Comparison of ENCODE assay signal across 10 mouse cellular contexts in the genomic region with DNA sequence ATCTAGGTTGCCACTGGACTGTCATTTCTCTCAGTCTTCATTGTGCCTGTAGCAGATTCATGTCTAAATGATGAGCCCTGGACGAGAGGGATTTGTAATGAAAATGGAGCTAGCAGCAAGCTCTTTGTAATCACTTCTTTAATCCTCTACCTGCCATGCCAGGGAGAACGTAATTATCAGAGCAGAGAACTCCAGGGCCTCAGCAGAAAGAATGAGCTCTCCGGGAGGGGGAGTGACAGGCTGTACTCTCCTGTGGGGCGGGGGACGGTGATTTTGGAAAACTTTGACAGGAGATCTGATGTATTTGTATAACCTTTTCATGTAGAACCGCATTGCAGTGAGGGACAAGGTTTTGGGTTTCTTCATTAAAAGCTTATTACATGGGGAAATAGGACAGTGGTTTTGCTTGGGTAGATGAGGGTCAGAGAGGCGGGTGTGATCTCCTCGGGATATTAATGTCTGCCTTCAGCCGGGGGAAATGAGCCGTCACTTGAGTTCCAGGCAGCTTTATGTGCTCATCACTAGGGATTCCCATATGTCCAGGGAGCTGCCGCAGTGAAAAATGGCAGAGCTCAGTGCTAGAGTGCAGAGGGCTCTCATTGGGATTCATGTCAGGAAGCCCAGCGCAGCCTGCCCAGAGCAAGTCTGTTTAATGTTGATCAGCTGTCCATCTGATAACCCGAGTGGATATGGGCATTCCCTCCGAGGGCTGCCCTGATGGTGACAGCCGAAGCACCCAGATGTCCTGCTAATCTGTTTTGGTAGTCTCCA.
DNase-seq lines count a peak whose midpoint lies in the region; ATAC-seq and TF ChIP-seq lines count a peak whose summit lies in the region.
"Had no signal": no experiment of that assay in that cellular context is flagged by ENCODE, and none has a peak within 500 bp of the region (broad histone marks: within the 10 kb centered on the region; RNA-seq: fewer than 3 reads in every experiment).

No protein-coding gene starts in this region.

- H3K4me2 ChIP-seq in intestine, embryonic 14.5 days (ENCODE audit: low read length): no peak overlapping the region
- no peak overlapping the region for H3K4me2 ChIP-seq in intestine, postnatal 0 days (replicated peaks; ENCODE audit: low read depth)
- H3K4me2 ChIP-seq in forebrain, postnatal 0 days (ENCODE audit: low read depth): no peak overlapping the region
- peak overlapping the region; percentile 12; the same call in 1 of the 2 replicates for H3K4me2 ChIP-seq in midbrain, postnatal 0 days (ENCODE audit: low read depth, low read length, poor library complexity, severe bottlenecking)
- no peak overlapping the region for H3K4me2 ChIP-seq in intestine, embryonic 16.5 days (ENCODE audit: low read depth, low read length)

- TF ChIP-seq CTCF in intestine, postnatal 0 days (IDR thresholded peaks at IDR 0.05; ENCODE audit: low read depth): no peak
- no peak for TF ChIP-seq CTCF in forebrain, postnatal 0 days (IDR thresholded peaks at IDR 0.05; ENCODE audit: low read depth)
- no peak for TF ChIP-seq CTCF in midbrain, postnatal 0 days (IDR thresholded peaks at IDR 0.05)

- 25% methylated on average over 15 of the region's 15 CpGs for WGBS in intestine, embryonic 14.5 days
- WGBS in intestine, postnatal 0 days: 54% methylated on average over 15 of the region's 15 CpGs
- WGBS in forebrain, postnatal 0 days: 19% methylated on average over 15 of the region's 15 CpGs
- 14% methylated on average over 15 of the region's 15 CpGs for WGBS in midbrain, postnatal 0 days
- 37% methylated on average over 15 of the region's 15 CpGs for WGBS in intestine, embryonic 16.5 days

- no peaks in the 10 kb centered on the region for H3K9me3 ChIP-seq in intestine, embryonic 14.5 days (ENCODE audit: control insufficient read depth, low read length)
- no peaks in the 10 kb centered on the region for H3K9me3 ChIP-seq in intestine, postnatal 0 days (ENCODE audit: control insufficient read depth)
- H3K9me3 ChIP-seq in forebrain, postnatal 0 days (ENCODE audit: low read length): no peaks in the 10 kb centered on the region
- no peaks in the 10 kb centered on the region for H3K9me3 ChIP-seq in midbrain, postnatal 0 days (ENCODE audit: low read length)
- H3K9me3 ChIP-seq in intestine, embryonic 16.5 days (ENCODE audit: control insufficient read depth, low read length): no peaks in the 10 kb centered on the region

- H3K4me1 ChIP-seq in intestine, embryonic 14.5 days (replicated peaks; ENCODE audit: control insufficient read depth, insufficient read depth, low read length): peaks cover 5% of the 10 kb centered on the region
- H3K4me1 ChIP-seq in intestine, postnatal 0 days (replicated peaks; ENCODE audit: control insufficient read depth, insufficient read depth, low read length): no peaks in the 10 kb centered on the region
- peaks cover 7% of the 10 kb centered on the region; the same call in 1 of the 2 replicates for H3K4me1 ChIP-seq in forebrain, postnatal 0 days (ENCODE audit: insufficient read depth)
- H3K4me1 ChIP-seq in midbrain, postnatal 0 days (ENCODE audit: insufficient read depth, low read length): peaks cover 9% of the 10 kb centered on the region; the same call in 1 of the 2 replicates
- H3K4me1 ChIP-seq in intestine, embryonic 16.5 days (ENCODE audit: control insufficient read depth, insufficient read depth, low read length): peaks cover 6% of the 10 kb centered on the region; the same call in 1 of the 2 replicates

- H3K4me3 ChIP-seq in intestine, embryonic 14.5 days (ENCODE audit: low read depth, low read length): no peak overlapping the region
- H3K4me3 ChIP-seq in intestine, postnatal 0 days (ENCODE audit: low read depth, low read length): no peak overlapping the region
- H3K4me3 ChIP-seq in forebrain, postnatal 0 days (ENCODE audit: low read depth, low read length): no peak overlapping the region
- H3K4me3 ChIP-seq in midbrain, postnatal 0 days (ENCODE audit: low read depth, low read length): no peak overlapping the region
- H3K4me3 ChIP-seq in intestine, embryonic 16.5 days (ENCODE audit: low read length): no peak overlapping the region

- no peaks in the 10 kb centered on the region for H3K36me3 ChIP-seq in intestine, embryonic 14.5 days (ENCODE audit: control insufficient read depth, insufficient read depth, low read length)
- no peaks in the 10 kb centered on the region for H3K36me3 ChIP-seq in intestine, postnatal 0 days (ENCODE audit: control insufficient read depth, insufficient read depth)
- H3K36me3 ChIP-seq in forebrain, postnatal 0 days (ENCODE audit: insufficient read depth): no peaks in the 10 kb centered on the region
- H3K36me3 ChIP-seq in midbrain, postnatal 0 days (ENCODE audit: insufficient read depth, low read length): no peaks in the 10 kb centered on the region
- no peaks in the 10 kb centered on the region for H3K36me3 ChIP-seq in intestine, embryonic 16.5 days (ENCODE audit: control insufficient read depth, insufficient read depth, low read length)

- H3K27me3 ChIP-seq in intestine, embryonic 14.5 days (replicated peaks; ENCODE audit: control insufficient read depth, insufficient read depth, low read length): no peaks in the 10 kb centered on the region
- no peaks in the 10 kb centered on the region for H3K27me3 ChIP-seq in intestine, postnatal 0 days (replicated peaks; ENCODE audit: control insufficient read depth, insufficient read depth, low read length)
- H3K27me3 ChIP-seq in forebrain, postnatal 0 days (ENCODE audit: insufficient read depth, low read length): no peaks in the 10 kb centered on the region
- no peaks in the 10 kb centered on the region for H3K27me3 ChIP-seq in midbrain, postnatal 0 days (ENCODE audit: insufficient read depth, low read length)
- no peaks in the 10 kb centered on the region for H3K27me3 ChIP-seq in intestine, embryonic 16.5 days (replicated peaks; ENCODE audit: control insufficient read depth, insufficient read depth, low read length)

- DNase-seq in intestine, embryonic 14.5 days (ENCODE audit: low spot score): peak; percentile 50
- DNase-seq in embryo, embryonic 10.5 days (ENCODE audit: low spot score): peak; percentile 54
- DNase-seq in forebrain, postnatal 0 days: no peak
- peak; percentile 69 for DNase-seq in midbrain, postnatal 0 days (ENCODE audit: low spot score)
- DNase-seq in adrenal gland, postnatal 10 days: no peak
- no peak for DNase-seq in left cerebral cortex, adult 9 months (ENCODE audit: low spot score in 2 of 2)
- DNase-seq: heart, postnatal 4 days; right cerebral cortex, adult 18-20 months had no signal

- no peak overlapping the region for H3K9ac ChIP-seq in intestine, embryonic 14.5 days (ENCODE audit: low read length)
- no peak overlapping the region for H3K9ac ChIP-seq in intestine, postnatal 0 days (ENCODE audit: low read depth, low read length)
- H3K9ac ChIP-seq in forebrain, postnatal 0 days: no peak overlapping the region
- H3K9ac ChIP-seq in midbrain, postnatal 0 days (replicated peaks; ENCODE audit: low read length, poor library complexity, severe bottlenecking): peak overlapping the region; percentile 34; the same call in 1 of the 2 replicates
- H3K9ac ChIP-seq in intestine, embryonic 16.5 days (ENCODE audit: low read depth, low read length): no peak overlapping the region

- no peak overlapping the region for H3K27ac ChIP-seq in intestine, embryonic 14.5 days (ENCODE audit: low read depth)
- H3K27ac ChIP-seq in intestine, postnatal 0 days (ENCODE audit: low read depth, low read length): no peak overlapping the region
- H3K27ac ChIP-seq in forebrain, postnatal 0 days (ENCODE audit: low read depth, low read length): no peak overlapping the region
- H3K27ac ChIP-seq in midbrain, postnatal 0 days (ENCODE audit: low read depth, low read length): peak overlapping the region; percentile 33
- no peak overlapping the region for H3K27ac ChIP-seq in intestine, embryonic 16.5 days (ENCODE audit: low read length)

- ATAC-seq in intestine, embryonic 14.5 days (replicated peaks; ENCODE audit: low FRiP score, low TSS enrichment, low read depth): no peak
- ATAC-seq in intestine, postnatal 0 days: no peak
- ATAC-seq in forebrain, postnatal 0 days: peak; percentile 72
- ATAC-seq in midbrain, postnatal 0 days (ENCODE audit: low FRiP score): peak; percentile 67
- ATAC-seq in intestine, embryonic 16.5 days: no peak

Comparison
In these comparisons a context has a peak if more than half of its experiments do, and no peak if none do; other contexts are left out.
1. ATAC-seq: peak in forebrain, postnatal 0 days (single experiment) and midbrain, postnatal 0 days (single experiment); none in intestine, embryonic 14.5 days (single experiment), intestine, postnatal 0 days (single experiment) and intestine, embryonic 16.5 days (single experiment).
2. DNase-seq: peak in intestine, embryonic 14.5 days (single experiment), embryo, embryonic 10.5 days (single experiment) and midbrain, postnatal 0 days (single experiment); none in forebrain, postnatal 0 days (single experiment), adrenal gland, postnatal 10 days (single experiment) and left cerebral cortex, adult 9 months (0 of 2).